Mouse (Mus musculus) frontal cortex, postnatal 36 days (tissue): Measurements from ENCODE around the gene Hoxb1.

Source experiments
- DNase-seq, 2 experiments: peaks; one replicate each; pipeline ENCODE4 v3.0.0; 2022; ENCODE audit warnings: low spot score in 2 of 2

Gene Hoxb1

DNA sequence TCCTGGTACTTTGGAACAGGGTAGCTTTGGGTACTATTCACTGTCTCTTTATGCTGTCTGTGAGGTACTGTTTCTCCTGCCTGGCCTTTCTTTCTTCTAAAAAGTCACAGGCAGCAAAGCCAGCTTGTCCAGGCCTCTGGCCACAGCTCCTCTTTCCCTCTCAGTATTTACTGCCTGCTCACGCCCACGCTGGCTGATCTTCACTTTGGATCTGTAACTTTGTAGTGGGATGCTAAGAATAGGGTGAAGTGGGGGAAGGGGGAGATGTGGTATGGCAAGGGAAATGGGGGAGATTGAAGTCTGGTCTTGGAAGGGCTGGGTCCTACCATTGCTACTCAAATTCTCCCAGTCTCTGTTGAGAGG, 31.6 kb upstream of the Hoxb1 start:
- DNase-seq = no peak

DNA sequence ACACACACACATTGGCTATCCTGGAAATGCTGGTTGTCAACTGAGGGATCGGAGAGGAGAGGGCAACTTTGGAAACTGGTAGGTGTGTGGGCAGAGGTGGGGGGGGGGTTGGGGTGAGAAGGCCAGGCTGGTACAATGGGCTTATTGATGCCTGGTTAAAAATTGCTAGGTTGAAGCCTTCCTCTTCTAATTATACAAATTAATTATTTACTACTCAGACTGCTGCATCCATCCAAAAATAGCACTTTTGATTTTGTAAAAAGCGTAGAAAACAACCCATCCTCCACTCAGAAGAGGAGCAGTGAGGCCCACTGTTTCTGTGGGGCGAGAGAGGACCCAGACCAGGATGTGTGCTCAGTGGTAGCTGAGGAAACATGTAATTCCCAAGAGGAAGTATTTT, 30.6 kb upstream of the Hoxb1 start:
- DNase-seq = no peak

DNA sequence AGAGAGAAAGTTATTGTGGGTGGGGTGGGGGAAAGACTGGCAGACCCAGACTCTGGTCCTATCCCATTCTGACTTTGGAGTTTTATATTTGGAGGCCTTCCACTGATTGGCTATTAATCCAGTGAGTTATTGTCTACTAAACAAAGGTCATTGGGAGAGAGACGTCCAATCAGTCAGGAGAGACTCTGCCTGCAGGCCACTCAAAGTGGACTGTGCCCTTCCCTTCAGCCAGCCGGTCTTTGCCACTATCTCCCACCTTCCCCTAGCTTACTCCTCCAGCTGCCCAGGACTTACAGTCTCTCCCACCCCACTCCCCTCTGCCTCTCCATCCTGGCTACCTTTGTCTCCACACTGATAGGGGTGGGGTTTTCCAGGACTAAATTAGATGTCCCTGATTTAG, 29.0 kb upstream of the Hoxb1 start:
- DNase-seq = no peak

DNA sequence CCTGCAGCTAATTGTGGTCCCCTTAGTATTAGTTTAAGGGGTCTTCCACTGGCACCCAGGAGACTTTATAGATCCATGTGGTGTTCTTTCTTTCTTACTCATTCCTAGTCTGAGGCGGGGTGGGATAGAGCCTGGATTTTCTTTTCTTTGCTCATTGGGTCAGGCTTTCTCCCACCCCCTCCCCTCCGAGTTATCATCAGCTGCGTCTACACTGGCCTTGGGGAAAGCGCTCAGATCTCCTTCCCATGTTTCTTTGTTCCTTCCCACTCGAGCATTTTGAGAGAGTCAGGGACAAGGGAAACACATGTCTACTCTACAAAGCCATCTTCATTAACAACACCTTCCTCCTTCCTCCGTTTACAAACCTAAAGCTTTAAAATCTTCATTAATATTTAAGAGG, 28.5 kb upstream of the Hoxb1 start:
- DNase-seq = no peak

DNA sequence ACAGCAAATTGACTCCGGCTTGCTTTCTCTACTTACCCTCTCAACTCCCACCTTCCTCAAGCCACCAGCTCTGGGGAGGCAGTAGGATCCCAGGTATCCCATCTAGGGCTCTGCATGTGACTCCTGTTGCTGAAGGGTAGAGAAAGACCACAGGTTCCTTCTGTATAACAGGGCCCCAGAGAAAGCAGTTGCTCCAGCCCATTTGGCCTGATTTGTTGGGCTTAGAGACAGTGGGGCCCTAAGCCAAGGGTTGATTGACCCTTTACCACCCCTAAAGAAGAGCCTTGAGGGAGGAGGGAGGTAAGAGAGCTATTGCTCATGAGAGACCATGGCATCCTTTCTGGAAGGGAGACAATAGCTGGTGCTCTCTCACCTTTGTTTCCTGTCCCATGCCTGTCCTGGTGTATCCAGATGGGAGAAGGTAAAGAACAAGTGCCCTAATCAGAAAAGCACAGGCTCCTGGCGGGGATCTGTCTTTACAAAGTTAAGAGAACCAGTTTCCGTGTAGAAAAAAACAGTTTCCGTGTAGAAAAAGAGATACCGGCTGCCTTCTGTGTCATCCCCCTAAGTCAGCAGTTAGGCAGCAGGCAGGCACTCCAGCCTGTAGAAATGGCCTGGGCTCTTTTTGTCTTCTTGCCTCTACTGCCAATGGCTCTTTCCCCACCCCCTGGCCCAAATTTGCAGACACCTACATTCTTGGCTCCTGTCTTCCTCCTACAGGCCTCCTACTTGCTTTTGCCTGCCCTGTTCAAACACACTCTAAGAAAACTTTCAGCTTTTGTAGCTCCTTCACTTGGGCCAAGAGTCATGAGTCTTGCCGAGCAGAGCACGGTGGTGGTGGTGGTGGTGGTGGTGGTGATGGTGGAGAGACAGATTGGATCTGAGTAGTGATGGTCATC, 26.3 kb upstream of the Hoxb1 start:
- DNase-seq = no peak

DNA sequence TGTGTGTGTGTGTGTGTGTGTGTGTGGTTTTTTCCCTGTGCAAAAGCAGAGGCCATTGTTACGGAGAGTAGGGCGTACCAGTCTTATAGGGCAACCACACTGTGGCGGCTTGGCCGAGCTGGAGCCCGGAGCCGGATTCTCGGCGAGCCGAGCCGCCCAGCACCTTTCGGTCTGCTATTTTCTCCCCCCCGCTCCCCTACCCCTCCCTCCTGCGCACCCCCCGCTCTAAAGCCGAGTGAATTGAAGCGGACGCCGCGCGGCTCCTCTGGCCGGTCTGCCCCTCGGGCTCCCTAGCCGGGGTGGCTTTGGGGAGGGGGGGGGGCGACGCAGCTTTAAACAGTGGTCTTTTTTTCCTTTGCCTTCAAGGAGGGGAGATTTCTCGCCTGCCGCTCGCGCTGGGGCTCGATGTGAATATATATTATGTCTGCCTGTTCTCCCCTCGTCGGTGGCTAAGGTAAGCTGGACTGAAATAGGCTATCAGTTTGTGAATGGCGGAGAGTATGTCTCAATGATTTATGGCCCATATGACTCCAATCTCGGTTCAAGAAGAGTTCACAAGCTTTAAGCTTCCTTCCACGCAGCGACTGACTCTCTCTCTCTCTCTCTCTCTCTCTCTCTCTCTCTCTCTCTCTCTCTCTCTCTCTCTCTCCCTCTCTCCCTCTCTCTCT, 24.7 kb upstream of the Hoxb1 start:
- no peak for DNase-seq

DNA sequence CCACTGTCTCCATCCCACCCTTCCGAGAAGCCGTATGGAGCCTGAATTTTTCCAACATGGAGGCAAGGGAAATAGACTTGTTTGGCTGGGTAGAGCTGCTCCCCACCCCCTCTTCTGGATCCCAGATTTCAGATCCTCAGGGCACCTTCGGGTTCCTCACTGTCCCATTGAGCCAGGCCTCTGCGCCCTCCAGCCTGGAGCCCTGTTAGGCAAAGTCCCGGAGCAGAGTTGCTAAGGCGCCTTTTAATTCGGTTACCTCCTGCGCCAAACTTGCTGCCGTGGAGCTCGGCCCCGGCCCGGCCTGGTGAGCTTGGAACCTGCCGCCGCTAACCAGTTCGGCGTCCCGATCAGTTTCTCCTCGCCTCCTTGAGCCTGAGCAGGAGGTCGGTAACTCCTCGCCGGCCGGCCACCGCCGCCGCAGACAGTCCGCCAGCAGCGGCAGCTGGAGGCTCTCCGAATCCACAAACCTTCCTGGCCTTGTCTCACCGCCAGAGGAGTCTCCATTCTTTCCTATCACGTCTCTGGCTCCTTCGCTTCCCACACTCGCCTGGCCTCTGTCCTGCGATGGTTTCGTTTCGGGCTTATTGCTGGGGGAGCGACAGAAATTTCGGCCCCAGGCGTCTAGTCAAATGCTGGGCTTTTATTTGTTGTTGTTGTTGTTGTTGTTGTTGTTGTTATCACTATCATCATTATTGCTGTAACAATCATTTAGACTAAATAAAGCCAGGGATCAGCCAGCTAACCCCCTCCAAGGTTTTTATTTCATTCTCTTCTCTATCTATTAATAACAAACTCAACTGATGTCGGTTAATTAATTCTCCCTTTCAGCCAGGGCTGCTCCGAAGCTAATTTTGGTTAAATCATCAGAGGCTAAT, 23.6 kb upstream of the Hoxb1 start:
- no peak for DNase-seq

DNA sequence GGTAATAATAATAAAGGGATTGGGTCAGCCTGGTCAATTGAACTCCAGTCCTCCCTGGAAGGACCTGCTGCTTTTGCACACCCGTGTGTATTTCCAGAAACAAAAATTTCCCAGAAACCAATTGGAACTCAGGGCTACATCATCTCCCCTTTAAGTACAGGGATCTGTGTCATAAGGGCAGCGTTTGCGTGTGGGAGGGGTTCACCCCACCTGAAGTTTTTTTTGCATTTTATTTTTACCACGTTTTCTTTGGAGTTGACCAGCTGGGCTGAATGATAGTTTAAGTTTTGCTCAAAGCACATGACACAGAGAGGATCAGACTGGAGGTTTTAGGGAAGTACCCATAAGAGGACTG, 23.0 kb upstream of the Hoxb1 start:
- DNase-seq = no peak

DNA sequence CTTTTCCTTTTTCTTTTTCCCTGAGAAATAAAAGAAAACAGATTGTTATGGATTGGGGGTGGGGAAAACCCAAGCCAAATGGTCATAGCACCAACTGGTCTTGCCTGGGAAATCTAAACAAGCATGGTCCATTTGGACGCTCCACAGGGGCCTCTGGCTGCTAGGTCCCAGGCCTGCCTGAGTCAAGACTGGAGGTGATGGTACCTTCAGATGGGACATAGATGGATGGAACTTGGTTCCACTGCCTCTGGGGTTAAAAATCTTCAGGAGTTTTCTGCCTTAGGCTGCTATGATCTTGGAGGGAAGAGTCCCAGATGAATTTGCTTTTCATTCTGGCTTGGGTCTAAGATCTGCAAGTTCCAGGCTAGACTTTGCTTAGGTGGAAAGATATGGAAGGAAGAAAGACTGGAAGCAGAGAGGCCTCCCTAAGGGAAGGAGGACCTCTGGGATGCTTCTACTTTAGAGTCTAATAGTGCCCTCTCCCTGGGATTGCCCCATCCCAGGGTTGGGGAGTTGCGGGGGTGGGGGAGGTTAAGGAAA, 22.3 kb upstream of the Hoxb1 start:
- no peak for DNase-seq

DNA sequence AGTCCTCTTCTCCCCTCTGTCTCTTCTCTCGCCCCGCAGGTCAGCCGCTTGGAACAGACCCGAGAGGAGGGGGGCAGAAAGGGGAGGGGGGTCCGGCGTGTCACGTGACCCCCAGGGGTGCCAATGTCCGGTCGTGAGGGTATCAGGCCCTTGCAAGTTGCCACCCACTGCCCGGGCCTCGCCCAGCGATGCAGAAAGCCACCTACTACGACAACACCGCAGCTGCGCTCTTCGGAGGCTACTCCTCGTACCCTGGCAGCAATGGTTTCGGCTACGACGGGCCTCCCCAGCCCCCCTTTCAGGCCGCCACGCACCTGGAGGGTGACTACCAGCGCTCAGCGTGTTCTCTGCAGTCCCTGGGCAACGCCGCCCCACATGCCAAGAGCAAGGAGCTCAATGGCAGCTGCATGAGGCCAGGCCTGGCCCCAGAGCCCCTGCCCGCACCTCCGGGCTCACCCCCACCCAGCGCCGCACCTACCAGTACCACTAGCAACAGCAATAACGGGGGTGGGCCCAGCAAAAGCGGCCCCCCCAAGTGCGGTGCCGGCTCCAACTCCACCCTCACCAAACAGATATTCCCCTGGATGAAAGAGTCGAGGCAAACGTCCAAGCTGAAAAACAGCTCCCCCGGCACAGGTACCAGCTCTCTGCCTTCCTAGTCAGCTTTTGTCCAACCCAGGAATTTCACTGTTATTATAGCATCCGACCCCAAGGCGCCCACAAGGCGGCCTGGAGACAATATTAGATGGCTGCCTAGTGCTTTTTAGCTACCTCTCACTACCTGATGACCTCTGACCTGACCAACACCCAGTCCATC, 21.3 kb upstream of the Hoxb1 start:
- DNase-seq = no peak

DNA sequence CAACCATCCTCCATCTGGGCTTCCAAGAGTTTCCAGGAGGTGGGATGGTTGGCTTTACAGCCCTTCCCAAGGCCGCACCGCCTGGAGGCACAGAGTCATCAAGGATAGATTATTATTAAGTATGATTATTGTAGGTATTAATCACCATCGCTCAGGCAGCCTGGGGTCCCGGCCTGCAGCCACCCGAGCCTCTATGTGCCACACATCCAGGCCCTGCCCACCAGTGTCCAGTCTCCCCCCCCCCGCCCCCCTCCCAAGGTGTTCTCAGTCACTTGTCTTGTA, 20.7 kb upstream of the Hoxb1 start:
- no peak for DNase-seq

DNA sequence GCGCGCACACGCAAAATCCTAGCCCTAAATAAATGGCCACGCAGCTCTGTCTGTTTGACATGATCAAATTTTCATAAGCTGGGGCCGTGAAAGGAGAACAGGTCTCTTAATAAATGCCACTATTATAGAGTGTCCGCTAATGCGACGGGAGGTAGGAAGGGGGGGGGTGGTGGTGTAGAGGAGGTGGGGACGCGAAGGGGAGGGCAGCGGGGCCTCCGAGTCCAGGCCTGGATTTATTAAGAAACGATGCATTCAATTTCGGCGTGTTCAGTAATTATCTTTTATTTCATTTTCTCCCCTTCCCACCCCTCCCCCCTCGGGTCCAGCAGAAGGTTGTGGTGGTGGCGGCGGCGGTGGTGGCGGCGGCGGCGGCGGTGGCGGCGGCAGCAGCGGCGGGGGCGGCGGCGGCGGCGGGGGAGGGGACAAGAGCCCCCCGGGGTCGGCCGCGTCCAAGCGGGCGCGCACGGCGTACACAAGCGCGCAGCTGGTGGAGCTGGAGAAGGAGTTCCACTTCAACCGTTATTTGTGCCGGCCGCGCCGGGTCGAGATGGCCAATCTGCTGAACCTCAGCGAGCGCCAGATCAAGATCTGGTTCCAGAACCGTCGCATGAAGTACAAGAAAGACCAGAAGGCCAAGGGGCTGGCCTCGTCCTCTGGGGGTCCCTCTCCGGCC, 20.2 kb upstream of the Hoxb1 start:
- DNase-seq = no peak

DNA sequence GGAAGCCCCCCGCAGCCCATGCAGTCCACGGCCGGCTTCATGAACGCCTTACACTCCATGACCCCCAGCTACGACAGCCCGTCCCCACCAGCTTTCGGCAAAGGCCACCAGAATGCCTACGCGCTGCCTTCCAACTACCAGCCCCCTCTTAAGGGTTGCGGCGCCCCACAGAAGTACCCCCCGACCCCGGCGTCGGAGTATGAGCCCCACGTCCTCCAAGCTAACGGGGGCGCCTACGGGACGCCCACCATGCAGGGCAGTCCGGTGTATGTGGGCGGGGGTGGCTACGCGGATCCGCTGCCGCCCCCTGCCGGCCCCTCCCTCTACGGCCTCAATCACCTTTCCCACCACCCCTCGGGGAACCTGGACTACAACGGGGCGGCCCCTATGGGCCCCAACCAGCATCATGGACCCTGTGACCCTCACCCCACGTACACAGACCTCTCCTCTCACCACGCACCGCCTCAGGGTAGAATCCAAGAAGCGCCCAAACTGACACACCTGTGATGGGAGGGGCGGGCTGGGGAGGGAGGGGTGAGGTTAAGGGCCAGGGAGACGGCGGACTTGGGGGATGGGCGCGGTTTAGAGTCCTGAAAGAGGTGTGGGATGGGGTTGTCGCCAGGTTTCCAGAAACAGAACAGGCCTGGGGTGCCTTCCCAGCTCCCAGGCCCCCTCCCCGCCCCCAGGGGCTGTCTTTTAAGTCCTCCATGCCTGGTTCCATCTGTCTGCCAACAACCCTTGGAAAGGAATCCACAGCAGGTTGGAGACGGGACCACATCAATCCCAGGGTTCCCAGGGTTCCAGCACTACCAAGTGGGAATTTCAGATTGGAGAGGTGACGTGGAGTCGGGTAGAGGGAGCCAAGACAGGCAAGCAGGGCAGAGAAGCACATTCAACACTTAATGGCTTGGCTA, 19.4 kb upstream of the Hoxb1 start:
- DNase-seq = no peak

DNA sequence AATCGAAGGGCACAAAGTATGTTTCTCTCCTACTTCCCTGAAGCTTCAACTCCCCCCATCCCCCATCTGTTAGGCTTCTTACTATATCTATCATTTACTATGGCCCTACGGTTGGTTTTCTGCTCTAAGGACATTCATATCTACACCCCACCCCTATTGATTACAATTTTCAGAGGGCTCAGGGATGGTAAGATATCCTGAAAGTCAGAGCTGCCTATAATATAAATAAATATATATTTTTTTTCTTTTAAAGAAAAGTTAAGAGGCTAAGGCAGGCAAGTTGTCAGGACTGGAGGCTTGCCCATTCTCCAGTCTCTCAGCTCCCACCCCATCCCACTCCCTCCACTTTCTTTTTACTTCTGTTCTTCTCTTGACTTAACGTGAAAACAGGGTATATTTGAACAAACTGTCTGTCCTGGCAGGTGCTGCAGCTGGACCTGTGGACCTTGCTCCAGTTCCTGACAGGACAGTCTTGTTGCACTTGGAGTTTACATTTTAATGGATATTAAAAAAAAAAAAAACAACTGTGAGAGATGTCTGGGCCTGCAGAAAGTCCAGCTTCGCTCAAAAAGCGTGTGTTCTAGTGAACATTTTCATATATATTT, 18.5 kb upstream of the Hoxb1 start:
- no peak for DNase-seq

DNA sequence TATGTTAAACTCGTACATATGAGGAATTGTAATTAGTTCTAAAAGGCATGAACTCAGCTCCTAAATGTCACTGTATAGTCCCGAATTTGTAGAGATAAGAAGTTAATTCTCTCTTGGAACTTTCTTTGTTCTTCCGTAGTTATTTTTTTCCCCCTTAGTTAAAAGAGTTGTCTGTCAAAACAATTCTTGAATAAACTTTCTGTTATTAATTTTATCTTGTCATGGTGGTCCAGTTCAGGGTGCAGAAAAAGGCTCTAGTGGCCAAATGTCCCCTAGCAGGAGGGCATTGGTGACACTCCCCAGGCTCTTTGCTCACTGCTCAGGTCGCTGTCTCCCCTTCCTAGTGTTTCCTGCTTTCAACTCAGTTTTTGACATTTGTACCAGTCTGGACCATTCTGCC, 17.8 kb upstream of the Hoxb1 start:
- DNase-seq = no peak

DNA sequence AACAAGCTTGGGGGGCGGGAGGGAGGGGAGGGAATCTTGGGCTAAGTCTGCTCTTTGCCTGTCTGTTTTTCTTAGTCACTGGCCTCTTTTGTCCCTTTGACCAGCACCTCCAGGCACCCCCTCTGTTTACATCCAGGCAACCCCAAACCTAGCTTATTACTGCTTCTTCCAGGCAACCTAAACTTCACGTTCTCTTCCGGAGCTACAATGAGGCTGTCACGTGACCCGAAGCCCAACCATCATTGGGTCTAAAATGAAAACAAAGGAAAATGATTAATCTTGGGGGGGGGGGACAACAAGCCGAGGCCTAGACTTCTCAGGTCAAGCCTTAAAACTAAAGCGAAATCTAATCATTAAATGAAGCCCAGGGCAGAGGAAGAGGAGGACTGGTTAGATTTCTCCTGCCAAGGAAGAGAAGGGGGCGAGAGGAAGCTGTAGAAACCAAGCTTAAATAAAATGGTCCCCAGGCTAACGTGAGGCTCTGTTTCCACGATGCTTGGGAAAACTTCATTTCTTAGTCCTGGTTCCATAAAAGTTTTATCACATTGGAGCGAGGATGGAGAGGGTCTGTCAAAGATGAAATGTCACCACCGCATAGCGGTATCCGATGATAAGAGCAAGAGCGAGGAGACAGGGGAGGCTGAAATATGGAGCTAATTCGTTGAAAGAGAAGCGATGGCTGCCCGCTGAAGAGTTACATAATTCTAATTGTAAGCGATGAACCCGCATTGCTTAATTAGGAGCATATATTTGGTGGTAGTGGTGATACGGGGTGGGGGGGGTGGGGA, 17.2 kb upstream of the Hoxb1 start:
- DNase-seq = no peak

DNA sequence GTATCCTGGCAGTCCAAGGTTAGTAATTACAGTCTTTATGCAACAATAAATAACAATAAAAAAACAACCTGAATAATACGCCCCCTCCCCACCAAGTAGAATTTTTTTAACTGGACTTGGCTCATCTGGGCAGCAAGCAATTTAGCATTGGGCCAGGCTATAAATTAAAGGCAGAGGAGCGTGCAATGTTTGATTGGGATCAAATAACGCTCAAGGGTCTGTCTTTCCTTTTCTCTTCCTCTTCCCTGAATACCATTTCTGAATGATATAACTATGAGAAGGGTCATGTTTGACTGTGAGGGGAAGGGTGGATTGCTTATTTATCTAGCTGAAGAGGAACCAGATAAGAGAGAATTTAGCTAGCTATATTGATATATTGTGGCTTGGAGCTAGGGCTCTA, 16.6 kb upstream of the Hoxb1 start:
- no peak for DNase-seq

DNA sequence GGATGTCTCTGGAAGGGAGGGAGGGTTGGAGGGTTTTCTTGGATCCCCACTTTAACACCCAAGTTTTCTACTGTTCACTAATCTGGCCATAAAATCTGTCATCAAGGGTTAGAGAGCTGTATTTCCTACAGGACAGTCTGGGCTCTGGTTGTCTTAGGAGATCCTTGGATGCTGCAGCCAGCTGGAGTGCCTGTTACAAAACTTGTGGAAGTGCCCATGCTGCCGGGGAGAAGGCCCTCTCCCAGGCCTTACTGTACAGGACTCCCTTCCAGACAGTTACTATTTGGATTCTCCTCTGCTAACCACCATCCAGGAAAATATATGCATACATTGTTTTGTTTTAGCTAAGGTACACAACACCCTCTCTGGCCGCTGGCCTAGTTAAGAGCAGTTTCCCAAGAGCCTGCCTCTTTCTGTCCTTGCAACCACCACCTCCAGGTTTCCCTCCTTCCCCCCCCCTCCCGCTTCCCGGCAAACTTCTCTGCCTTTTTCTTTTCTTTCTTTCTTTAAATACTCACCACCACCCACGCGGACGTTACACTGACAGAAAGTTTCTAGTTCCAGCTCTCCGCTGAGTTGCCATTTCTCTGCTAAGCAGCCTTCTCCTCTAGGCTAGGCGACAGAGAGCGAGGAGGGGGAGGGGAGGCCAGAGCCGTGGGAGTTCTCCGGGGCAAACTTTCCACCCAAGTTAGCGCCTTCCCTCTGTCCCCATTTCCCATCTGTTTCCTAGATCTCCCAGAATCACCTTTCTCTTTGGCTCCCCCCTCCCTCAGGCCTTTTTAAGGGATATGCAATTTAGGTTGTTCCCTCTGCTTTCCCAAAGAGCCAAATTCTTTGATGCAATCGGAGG, 15.8 kb upstream of the Hoxb1 start:
- no peak for DNase-seq
